Mouse (Mus musculus) E14TG2a.4 (cell line): ENCODE results near the gene Fahd1.

Source experiments
- H3K27me3 ChIP-seq: 2 replicates; pipeline ENCODE4 v1.6.1; 2014; ENCODE audit warnings: low read length, control low read depth; ENCODE audit not compliant: insufficient read depth
- H3K36me3 ChIP-seq: 2 replicates; pipeline ENCODE4 v1.6.1; 2014; ENCODE audit warnings: low read length, control low read depth; ENCODE audit not compliant: insufficient read depth
- H3K4me1 ChIP-seq: replicated peaks from 2 replicates; pipeline ENCODE4 v1.6.1; 2014; ENCODE audit warnings: low read depth, low read length, control low read depth
- H3K4me3 ChIP-seq: replicated peaks from 2 replicates; pipeline ENCODE4 v1.5.1; 2014; ENCODE audit warnings: mild to moderate bottlenecking, low read length
- H3K9me3 ChIP-seq: 2 replicates; pipeline ENCODE4 v1.6.1; 2014; ENCODE audit warnings: low read length, control low read depth
- CTCF ChIP-seq: conservative IDR thresholded peaks from 2 replicates; pipeline ENCODE4 v1.5.1; 2014; ENCODE audit warnings: low read length
- NANOG ChIP-seq: IDR thresholded peaks from 2 replicates; pipeline ENCODE4 v1.6.1; 2014; ENCODE audit warnings: borderline replicate concordance, low read length, mixed read lengths
- POU5F1 ChIP-seq: IDR thresholded peaks from 2 replicates; pipeline ENCODE4 v1.6.1; 2014; ENCODE audit warnings: low read length, borderline replicate concordance

Fahd1 gene

DNA sequence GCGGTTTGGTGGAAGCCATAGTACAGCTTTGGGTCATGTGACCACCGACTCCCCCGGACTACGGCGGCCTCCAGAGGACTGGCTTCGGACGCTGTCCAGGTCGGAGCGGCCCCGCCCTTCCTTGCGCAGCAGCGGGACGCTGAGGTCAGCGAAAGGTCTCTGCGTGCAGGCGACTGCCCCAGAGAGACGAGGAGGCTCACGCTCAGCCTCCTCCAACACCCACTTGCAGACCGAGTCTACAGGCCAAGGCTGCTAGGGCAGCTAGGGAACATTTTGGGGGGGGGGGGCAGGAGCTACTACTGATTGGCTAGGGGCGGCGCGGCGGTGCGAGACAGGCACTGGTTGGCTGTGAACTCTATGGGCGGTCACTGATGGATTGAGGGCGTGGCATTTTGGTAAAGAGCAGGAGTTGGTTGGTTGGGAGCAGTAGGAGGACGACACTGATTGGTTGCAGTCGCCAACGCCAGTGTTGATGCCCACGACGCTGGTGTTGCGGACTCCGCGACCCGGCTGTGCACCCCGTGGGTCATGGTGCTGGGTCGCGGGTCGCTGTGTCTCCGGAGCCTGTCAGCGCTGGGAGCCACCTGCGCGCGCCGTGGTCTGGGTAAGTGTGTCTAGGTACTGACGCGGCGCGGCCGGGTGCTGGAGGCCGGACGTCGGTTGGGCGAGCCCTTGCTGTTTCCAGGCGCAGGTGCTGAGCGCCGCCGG, at the start of gene Fahd1:
Gene Fahd1 (minus strand): TSS at position 300 of the 708 bp plus-strand sequence.
- Histone ChIP-seq H3K4me3 (peak within 1 kb of the TSS; percentile 98), H3K36me3 (peaks cover 26% of the 10 kb centered on the region), H3K9me3 (no peaks in the 10 kb centered on the region), H3K27me3 (peaks cover 10% of the 10 kb centered on the region), H3K4me1 (peaks cover 23% of the 10 kb centered on the region)
- TF ChIP-seq CTCF: no peak
- TF ChIP-seq POU5F1: no peak
- TF ChIP-seq NANOG: no peak

DNA sequence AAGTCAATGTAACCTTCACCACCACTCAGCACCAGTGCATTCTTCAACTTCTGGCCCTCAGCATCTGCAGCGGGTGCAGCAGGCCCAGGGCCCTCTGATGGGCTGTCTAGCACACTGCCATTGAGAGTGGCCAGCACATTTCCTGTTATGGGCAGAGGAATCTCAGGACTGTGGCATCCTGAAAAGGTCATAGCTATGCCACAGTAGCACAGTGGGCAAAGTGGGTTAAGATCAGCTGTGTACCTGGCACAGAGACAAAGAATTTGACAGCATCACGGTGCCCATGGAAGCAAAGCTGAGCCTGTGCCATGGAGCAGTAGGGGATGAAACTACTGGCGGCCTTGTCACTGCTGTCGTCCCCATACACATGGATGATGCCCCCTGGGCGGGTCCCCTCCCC, 49.0 kb upstream of the Fahd1 start:
- Histone ChIP-seq H3K4me3 (no peak overlapping the region), H3K36me3 (peaks cover 81% of the 10 kb centered on the region), H3K9me3 (no peaks in the 10 kb centered on the region), H3K27me3 (no peaks in the 10 kb centered on the region), H3K4me1 (peaks cover 55% of the 10 kb centered on the region)
- no peak for TF ChIP-seq NANOG
- TF ChIP-seq POU5F1: no peak
- no peak for TF ChIP-seq CTCF

DNA sequence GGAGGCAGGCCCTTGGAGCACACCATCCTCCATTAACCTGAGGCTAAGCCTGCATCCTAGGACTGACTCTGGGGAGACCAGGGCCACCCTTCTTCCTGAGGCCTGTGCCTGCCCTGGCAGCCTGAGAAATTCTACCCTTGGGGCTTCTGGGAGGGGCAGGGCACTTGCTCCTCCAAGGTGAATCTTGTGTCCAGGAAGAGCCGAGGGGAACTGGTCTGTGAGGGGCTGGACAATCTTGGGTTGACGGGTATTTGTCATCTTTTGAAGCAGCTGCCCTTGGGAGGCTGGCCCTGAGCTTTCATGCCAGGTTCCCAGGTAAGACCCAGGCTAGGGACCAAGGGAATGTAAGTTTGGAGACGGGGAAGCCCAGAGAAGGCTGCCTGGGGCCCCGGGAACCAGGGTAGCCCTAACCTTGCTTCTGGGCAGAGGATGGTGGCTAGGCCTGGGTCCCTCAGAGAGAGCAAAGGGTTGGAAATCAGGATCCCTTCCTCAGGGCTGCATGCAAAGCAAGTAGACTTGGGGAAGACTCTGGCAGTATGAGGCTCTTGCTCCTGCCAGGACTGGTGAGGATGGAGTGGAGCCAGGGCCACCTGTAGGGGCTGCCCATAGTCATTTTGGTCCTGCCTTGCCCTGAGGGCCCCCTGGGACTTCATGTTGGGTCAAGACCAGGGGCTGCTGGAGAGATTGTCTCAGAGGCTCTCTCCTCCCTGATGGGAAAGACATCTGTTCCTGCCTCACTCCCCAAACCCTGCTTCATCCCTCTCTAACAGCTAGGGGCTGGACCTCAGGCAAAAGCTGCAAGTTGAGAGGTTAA, 48.1 kb upstream of the Fahd1 start:
- Histone ChIP-seq H3K4me1 (peaks cover 55% of the 10 kb centered on the region), H3K9me3 (no peaks in the 10 kb centered on the region), H3K36me3 (peaks cover 81% of the 10 kb centered on the region), H3K4me3 (0 out of 2 replicates have a peak overlapping the region, but pooled peaks have one; percentile 94), H3K27me3 (no peaks in the 10 kb centered on the region)
- TF ChIP-seq CTCF (no peak), NANOG (no peak), POU5F1 (no peak)

DNA sequence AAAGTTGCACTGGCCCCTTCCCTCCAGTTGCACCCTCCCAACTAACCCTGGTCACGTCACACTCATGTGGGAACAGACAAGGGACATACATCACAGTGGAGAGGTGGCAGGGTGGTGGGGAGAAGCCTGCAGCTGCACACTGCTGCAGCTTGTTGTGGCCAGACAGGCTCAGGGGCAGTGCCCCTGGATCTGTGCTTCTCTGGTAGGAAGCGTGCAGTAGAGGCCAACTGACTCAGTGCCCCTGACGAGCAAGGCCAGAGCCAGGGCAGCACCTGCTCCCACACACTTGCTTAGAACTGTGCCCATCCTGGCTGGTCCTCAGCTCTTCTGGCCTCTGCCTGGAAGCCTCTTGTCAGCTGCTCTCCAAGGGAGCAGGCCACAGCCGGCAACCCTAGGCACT, 47.4 kb upstream of the Fahd1 start:
- H3K4me3 ChIP-seq: peak overlapping the region; percentile 94
- peaks cover 57% of the 10 kb centered on the region for H3K4me1 ChIP-seq
- no peaks in the 10 kb centered on the region for H3K27me3 ChIP-seq
- peaks cover 82% of the 10 kb centered on the region for H3K36me3 ChIP-seq
- H3K9me3 ChIP-seq: no peaks in the 10 kb centered on the region
- TF ChIP-seq NANOG: no peak
- no peak for TF ChIP-seq POU5F1
- TF ChIP-seq CTCF: no peak

DNA sequence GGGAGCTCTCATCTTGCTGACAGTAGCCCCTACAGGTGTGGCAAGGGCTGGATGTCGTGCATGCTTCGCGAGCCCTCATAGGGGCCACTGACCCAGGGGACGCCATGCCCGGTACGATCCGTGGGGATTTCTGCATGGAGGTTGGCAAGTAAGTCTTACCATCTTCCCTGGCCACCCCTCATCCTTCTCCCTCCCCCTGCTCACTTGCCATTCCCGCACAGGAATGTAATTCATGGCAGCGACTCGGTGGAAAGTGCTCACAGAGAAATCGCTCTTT, 46.8 kb upstream of the Fahd1 start:
- Histone ChIP-seq H3K9me3 (no peaks in the 10 kb centered on the region), H3K4me3 (peak overlapping the region; percentile 94), H3K36me3 (peaks cover 82% of the 10 kb centered on the region), H3K27me3 (no peaks in the 10 kb centered on the region), H3K4me1 (peaks cover 60% of the 10 kb centered on the region)
- TF ChIP-seq NANOG (no peak), POU5F1 (no peak), CTCF (no peak)

DNA sequence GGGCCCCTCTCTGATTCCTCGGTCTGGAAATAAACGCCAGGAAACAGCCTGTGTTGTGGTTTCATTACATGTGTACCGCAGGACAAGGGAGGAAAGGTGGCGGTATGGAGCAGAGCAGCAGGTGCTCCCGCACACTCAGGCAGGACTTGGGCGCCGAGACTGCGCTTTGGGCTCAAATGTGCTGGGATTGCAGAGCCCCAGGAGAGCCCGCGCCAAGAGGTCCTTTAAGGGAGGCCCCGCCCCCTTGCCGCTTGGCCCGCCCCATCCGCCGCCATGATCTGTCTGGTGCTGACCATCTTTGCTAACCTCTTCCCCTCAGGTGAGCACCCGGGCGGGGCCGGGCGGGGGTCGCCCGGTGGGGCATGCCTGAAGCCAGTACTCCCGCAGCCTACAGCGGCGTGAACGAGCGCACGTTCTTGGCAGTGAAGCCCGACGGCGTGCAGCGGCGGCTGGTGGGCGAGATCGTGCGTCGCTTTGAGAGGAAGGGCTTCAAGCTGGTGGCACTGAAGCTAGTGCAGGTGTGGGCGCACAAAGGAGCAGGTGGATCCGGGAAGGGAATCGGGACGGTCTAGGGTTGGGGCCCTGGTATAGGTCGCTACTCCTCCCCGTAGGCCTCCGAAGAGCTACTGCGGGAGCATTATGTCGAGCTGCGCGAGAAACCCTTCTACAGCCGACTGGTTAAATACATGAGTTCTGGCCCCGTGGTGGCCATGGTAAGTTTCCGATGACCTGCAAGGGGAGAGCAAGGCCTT, 46.3 kb upstream of the Fahd1 start, which contains the start of gene Nme3:
Gene Nme3 (plus strand): TSS at position 260 of the 752 bp plus-strand sequence.
- Histone ChIP-seq H3K27me3 (no peaks in the 10 kb centered on the region), H3K4me3 (peak within 1 kb of the TSS; percentile 94), H3K36me3 (peaks cover 82% of the 10 kb centered on the region), H3K9me3 (no peaks in the 10 kb centered on the region), H3K4me1 (peaks cover 61% of the 10 kb centered on the region)
- no peak for TF ChIP-seq CTCF
- no peak for TF ChIP-seq NANOG
- no peak for TF ChIP-seq POU5F1

DNA sequence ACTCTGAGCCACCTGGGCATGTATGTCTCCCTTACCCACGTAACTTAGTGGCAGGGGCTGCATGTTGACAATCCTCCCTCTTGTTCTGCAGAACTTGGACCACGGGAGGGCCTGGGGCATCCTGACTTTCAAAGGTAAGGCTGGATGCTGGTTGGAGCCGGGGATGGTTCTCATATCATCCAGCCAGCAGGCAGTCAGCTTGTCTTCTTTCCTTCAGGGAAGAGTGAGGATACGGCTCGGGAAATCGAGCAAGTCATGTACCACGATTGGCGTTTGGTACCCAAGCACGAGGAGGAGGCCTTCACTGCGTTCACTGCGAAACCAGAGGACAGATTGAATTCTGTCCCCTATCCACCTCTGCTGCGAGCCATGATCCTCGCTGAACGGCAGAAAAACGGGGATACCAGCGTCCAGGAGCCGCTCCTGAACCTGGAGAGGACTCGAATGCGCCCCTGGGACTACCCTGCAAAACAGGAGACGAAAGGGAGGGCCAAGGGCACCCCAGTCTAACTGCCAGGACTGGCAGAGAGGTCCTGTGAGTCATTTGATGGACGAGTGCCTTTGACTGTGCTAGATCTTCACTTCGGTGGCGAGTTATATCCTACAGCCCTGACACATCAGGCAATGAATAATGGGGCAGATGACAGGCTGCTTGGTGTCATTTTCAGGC, 45.5 kb upstream of the Fahd1 start:
- no peak for TF ChIP-seq POU5F1
- no peak for TF ChIP-seq NANOG
- no peak for TF ChIP-seq CTCF
- peaks cover 68% of the 10 kb centered on the region for H3K4me1 ChIP-seq
- peak overlapping the region; percentile 94 for H3K4me3 ChIP-seq
- no peaks in the 10 kb centered on the region for H3K27me3 ChIP-seq
- H3K9me3 ChIP-seq: no peaks in the 10 kb centered on the region
- H3K36me3 ChIP-seq: peaks cover 82% of the 10 kb centered on the region

DNA sequence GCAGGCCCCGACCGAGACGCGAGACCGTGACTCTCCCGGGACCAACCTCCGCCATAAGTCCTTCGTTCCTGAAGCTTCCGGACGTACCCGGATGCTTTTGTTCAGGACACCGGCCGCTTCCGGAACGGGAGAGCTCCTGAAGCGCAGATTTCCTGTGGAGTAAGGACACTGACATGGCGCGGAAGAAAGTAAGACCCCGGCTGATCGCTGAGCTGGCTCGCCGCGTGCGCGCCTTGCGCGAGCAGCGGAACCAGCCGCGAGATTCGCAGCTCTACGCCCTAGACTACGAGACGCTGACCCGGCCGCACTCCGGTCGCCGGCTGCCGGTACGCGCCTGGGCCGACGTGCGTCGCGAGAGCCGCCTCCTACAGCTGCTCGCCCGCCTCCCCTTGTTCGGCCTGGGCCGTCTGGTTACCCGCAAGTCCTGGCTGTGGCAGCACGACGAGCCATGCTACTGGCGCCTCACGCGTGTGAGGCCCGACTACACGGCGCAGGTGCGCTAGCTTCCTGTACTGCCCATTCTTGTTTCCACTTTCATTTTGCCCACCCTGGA, 44.9 kb upstream of the Fahd1 start, which contains the start of the genes Eme2 and Mrps34:
Gene Eme2 (minus strand): TSS at position 93 of the 553 bp plus-strand sequence.
Gene Mrps34 (plus strand): TSS at position 122 of the 553 bp plus-strand sequence.
- TF ChIP-seq POU5F1: no peak
- TF ChIP-seq CTCF: no peak
- no peak for TF ChIP-seq NANOG
- Histone ChIP-seq H3K36me3 (peaks cover 82% of the 10 kb centered on the region), H3K4me3 (peak within 1 kb of the TSS; percentile 94), H3K4me1 (peaks cover 74% of the 10 kb centered on the region), H3K27me3 (no peaks in the 10 kb centered on the region), H3K9me3 (no peaks in the 10 kb centered on the region)
